Mouse (Mus musculus): ENCODE measurements at regions not wholly inside any gene's neighbourhood (a gene's known extent, or its start where the extent isn't known, plus 50 kb on each side); places are given as distances from the start of the nearest gene placed in this dataset.

- DNase-seq (ENCODE audit: low spot score in 2 of 2), result no peak
Observed at GRCm38 (mm10) chr11:93808431-93808830, 77.1 kb downstream of the Utp18 start.

- DNase-seq (ENCODE audit: low spot score in 2 of 2), result no peak
Observed at GRCm38 (mm10) chr11:93807205-93807604, 78.4 kb downstream of the Utp18 start.

GRCm38 (mm10) chr11:93771143-93771940 is 114.2 kb downstream of the Utp18 start:
- no peak for DNase-seq (ENCODE audit: low spot score in 2 of 2)

- DNase-seq (ENCODE audit: low spot score in 2 of 2), result no peak
Observed at GRCm38 (mm10) chr11:93765961-93766360, 119.6 kb downstream of the Utp18 start.

- DNase-seq (ENCODE audit: low spot score in 2 of 2), result peak; percentile 40 to 54
Observed at GRCm38 (mm10) chr11:93762832-93763530, 122.6 kb downstream of the Utp18 start.

GRCm38 (mm10) chr11:93757825-93758224 is 127.7 kb downstream of the Utp18 start:
- no peak for DNase-seq (ENCODE audit: low spot score in 2 of 2)

GRCm38 (mm10) chr11:93736618-93737017 is 148.9 kb downstream of the Utp18 start:
- no peak for DNase-seq (ENCODE audit: low spot score in 2 of 2)

- no peak for DNase-seq (ENCODE audit: low spot score in 2 of 2)
Observed at GRCm38 (mm10) chr11:93733568-93734185, 151.9 kb downstream of the Utp18 start.

GRCm38 (mm10) chr11:93729119-93729518 is 156.4 kb downstream of the Utp18 start:
- DNase-seq (ENCODE audit: low spot score in 2 of 2), result no peak

- no peak for DNase-seq (ENCODE audit: low spot score in 2 of 2)
Observed at GRCm38 (mm10) chr11:93725242-93725641, 160.3 kb downstream of the Utp18 start.

- DNase-seq (ENCODE audit: low spot score in 2 of 2), result no peak
Observed at GRCm38 (mm10) chr11:93719141-93719540, 166.4 kb downstream of the Utp18 start.

- no peak for DNase-seq (ENCODE audit: low spot score in 2 of 2)
Observed at GRCm38 (mm10) chr11:93709686-93710085, 175.9 kb downstream of the Utp18 start.

GRCm38 (mm10) chr11:93696982-93697541 is 188.5 kb downstream of the Utp18 start:
- DNase-seq (ENCODE audit: low spot score in 2 of 2), result no peak

GRCm38 (mm10) chr11:93696096-93696890 is 189.3 kb downstream of the Utp18 start:
- DNase-seq (ENCODE audit: low spot score in 2 of 2), result no peak

GRCm38 (mm10) chr11:93683691-93684090 is 201.9 kb downstream of the Utp18 start:
- no peak for DNase-seq (ENCODE audit: low spot score in 2 of 2)

- DNase-seq (ENCODE audit: low spot score in 2 of 2), result no peak
Observed at GRCm38 (mm10) chr11:93676299-93676698, 209.3 kb downstream of the Utp18 start.

GRCm38 (mm10) chr11:93672025-93672424 is 213.5 kb downstream of the Utp18 start:
- DNase-seq (ENCODE audit: low spot score in 2 of 2), result no peak

- DNase-seq (ENCODE audit: low spot score in 2 of 2), result no peak
Observed at GRCm38 (mm10) chr11:93661657-93662056, 223.9 kb downstream of the Utp18 start.

GRCm38 (mm10) chr11:93660379-93660778 is 225.2 kb downstream of the Utp18 start:
- DNase-seq (ENCODE audit: low spot score in 2 of 2), result no peak

- no peak for DNase-seq (ENCODE audit: low spot score in 2 of 2)
Observed at GRCm38 (mm10) chr11:93658719-93659118, 226.8 kb downstream of the Utp18 start.

Measured in layer of hippocampus, postnatal 10 days (tissue).